Mouse (Mus musculus) neural tube, embryonic 11.5 days (tissue): ENCODE data around the gene 2900026A02Rik. TPM values are rescaled to one million over a fixed set of nuclear protein-coding genes. Genes with fewer than 3 reads are reported as not detected.

Experiments
- ATAC-seq: fragments of 200-750 bp; cut with Nextera tagmentation; 2 replicates; pipeline ENCODE4 v1.8.0; 2017; ENCODE audit warnings: moderate number of reproducible peaks, mild to moderate bottlenecking, moderate TSS enrichment, moderate library complexity; ENCODE audit not compliant: insufficient read depth, low FRiP score, low TSS enrichment
- DNase-seq: peaks from one replicate; pipeline ENCODE4 v3.0.0-alpha.2; 2015; ENCODE audit warnings: low spot score
- H3K27ac ChIP-seq: fragments of 300-500 bp; sonication (generic); 2 replicates; pipeline ENCODE4 v1.5.1; 2014; ENCODE audit warnings: low read depth, mild to moderate bottlenecking, low read length
- H3K27me3 ChIP-seq: fragments of 300-500 bp; sonication (generic); 2 replicates; pipeline ENCODE4 v1.6.1; 2014; ENCODE audit warnings: mild to moderate bottlenecking, low read length, mixed read lengths; ENCODE audit not compliant: control insufficient read depth, insufficient read depth
- H3K36me3 ChIP-seq: fragments of 300-500 bp; sonication (generic); 2 replicates; pipeline ENCODE4 v1.6.1; 2014; ENCODE audit warnings: mild to moderate bottlenecking, low read length, moderate library complexity, mixed read lengths; ENCODE audit not compliant: control insufficient read depth, insufficient read depth
- H3K4me1 ChIP-seq: fragments of 300-500 bp; sonication (generic); 2 replicates; pipeline ENCODE4 v1.6.1; 2014; ENCODE audit warnings: low read length, mixed read lengths; ENCODE audit not compliant: control insufficient read depth, insufficient read depth
- H3K4me2 ChIP-seq: fragments of 300-500 bp; sonication (generic); 2 replicates; pipeline ENCODE4 v1.6.1; 2014; ENCODE audit warnings: low read depth, mild to moderate bottlenecking, moderate library complexity
- H3K4me3 ChIP-seq: fragments of 300-500 bp; sonication (generic); 2 replicates; pipeline ENCODE4 v1.5.1; 2014; ENCODE audit warnings: low read depth, low read length
- H3K9ac ChIP-seq: fragments of 300-500 bp; sonication (generic); 2 replicates; pipeline ENCODE4 v1.6.1; 2014; ENCODE audit warnings: mild to moderate bottlenecking, low read length
- H3K9me3 ChIP-seq: fragments of 300-500 bp; sonication (generic); 2 replicates; pipeline ENCODE4 v1.6.1; 2016; ENCODE audit warnings: low read length; ENCODE audit not compliant: control insufficient read depth
- WGBS: fragments of 180-500 bp; shearing (Covaris S2); extraction: QIAGEN DNeasy Blood & Tissue Kit; methylation state at CpG from one replicate; pipeline ENCODE4 v1.1.7; 2014; 5-methylcytosine and 5-hydroxymethylcytosine counted together
- polyA plus RNA-seq: library from polyadenylated mRNA; unstranded; fragments of >200 nt; fragmentation: Nextera tagmentation; extraction: Ambion mirVana; gene quantifications from 2 replicates; pipeline ENCODE4 v1.2.1, GENCODE M21; 2014

2900026A02Rik gene
- polyA plus RNA-seq, 1 experiment from 2014 or later = 1.3 TPM

DNA sequence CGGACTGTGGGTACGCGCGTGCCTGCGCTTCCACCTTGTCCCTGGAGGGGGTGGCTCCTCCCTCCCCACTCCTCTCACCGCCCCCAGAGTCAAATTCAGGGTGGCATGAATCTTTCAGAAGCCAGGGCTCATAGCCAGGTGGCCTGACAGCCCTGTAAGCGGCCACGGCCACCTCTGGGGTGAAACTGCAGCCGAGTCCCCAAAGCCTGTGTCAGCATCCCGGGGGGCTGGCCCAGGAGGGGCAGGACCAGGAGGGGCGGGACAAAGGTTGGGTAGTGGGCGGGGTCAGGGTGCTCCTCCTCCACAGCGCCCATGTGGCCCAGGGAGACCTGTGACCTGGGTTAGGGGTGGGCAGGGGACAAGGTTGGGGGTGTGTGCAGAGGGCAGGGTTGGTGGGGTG, 57.9 kb downstream of the 2900026A02Rik start:
- peaks cover 21% of the 10 kb centered on the region for H3K4me1 ChIP-seq
- DNase-seq = no peak
- WGBS = 10% methylated on average over 12 of the region's 13 CpGs
- H3K27ac ChIP-seq = no peak overlapping the region
- H3K9me3 ChIP-seq = no peaks in the 10 kb centered on the region
- H3K27me3 ChIP-seq = no peaks in the 10 kb centered on the region
- peak overlapping the region; percentile 24 for H3K4me2 ChIP-seq
- no peaks in the 10 kb centered on the region for H3K36me3 ChIP-seq
- ATAC-seq = no peak
- no peak overlapping the region for H3K9ac ChIP-seq
- peak overlapping the region; percentile 8; the same call in 1 of the 2 replicates for H3K4me3 ChIP-seq

DNA sequence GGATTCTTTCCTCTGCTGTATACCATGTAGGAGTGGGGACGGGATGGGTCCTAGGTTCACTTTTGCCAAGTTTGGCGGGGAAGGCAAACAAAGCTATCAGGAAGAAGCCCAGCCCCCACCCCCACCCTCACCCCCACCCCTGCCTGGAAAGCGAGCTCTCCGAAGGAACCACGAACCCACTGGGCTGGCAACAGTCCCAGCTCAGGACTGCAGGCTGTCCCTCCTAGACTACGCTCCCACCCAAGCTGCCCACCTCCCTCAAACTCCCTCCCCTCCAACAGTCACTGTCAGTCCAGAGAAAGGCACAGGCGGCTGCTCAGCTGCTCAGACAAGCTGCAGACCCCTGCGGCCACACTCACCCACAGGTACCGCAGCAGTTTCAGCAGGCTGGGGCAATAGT, 58.3 kb downstream of the 2900026A02Rik start:
- Histone ChIP-seq H3K4me3 (peak overlapping the region; percentile 8; the same call in 1 of the 2 replicates), H3K9me3 (no peaks in the 10 kb centered on the region), H3K36me3 (no peaks in the 10 kb centered on the region), H3K27ac (no peak overlapping the region), H3K4me1 (peaks cover 21% of the 10 kb centered on the region), H3K9ac (no peak overlapping the region), H3K27me3 (no peaks in the 10 kb centered on the region), H3K4me2 (peak overlapping the region; percentile 24)
- DNase-seq (no peak), ATAC-seq (no peak)
- WGBS = 28% methylated on average over 9 of the region's 9 CpGs

DNA sequence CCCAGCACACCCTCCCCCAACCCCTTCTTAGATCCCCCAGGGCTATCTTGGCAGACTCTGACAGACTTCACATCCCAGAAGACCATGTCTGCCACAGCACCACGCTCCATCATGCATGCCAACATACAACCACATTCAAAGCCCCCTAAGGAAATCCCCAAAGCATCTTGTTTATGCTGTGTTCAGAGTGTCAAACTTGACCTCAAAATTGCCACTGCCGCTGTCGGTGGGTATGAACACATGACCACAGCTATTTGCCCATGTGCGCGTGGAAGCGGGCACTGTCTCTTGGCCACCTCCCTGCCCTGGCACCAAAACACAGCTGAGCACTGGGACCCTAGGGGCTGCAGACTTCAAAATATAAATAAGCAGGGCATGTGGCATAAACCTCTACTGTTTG, 59.5 kb downstream of the 2900026A02Rik start:
- DNase-seq = no peak
- no peaks in the 10 kb centered on the region for H3K27me3 ChIP-seq
- H3K9me3 ChIP-seq = no peaks in the 10 kb centered on the region
- ATAC-seq = no peak
- WGBS = 97% methylated on average over 6 of the region's 6 CpGs
- no peak overlapping the region for H3K4me2 ChIP-seq
- H3K9ac ChIP-seq = no peak overlapping the region
- H3K4me1 ChIP-seq = peaks cover 21% of the 10 kb centered on the region
- H3K36me3 ChIP-seq = no peaks in the 10 kb centered on the region
- no peak overlapping the region for H3K4me3 ChIP-seq
- no peak overlapping the region for H3K27ac ChIP-seq

DNA sequence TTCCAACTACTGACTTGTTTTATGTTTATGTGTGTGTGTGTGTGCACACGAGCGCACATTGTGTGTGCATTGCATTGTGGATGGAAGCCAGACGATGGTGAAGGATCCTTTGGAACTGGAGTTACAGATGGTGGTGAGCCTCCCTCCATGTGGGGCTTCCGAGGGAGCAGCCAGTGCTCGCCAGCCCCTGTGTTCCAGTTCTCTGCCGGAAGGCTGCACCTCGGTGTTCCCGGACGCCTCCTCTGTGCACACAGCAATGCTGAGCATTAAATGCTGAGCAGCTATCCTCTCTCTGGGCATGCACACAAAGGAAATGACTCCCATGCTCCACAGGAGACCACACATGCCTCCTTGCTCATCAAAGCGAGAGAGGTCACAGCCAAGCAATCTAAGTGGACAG, 60.7 kb downstream of the 2900026A02Rik start:
- Histone ChIP-seq H3K9ac (no peak overlapping the region), H3K27ac (no peak overlapping the region), H3K4me3 (no peak overlapping the region), H3K27me3 (no peaks in the 10 kb centered on the region), H3K4me1 (peaks cover 21% of the 10 kb centered on the region), H3K36me3 (no peaks in the 10 kb centered on the region), H3K4me2 (no peak overlapping the region), H3K9me3 (no peaks in the 10 kb centered on the region)
- WGBS = 70% methylated on average over 10 of the region's 10 CpGs
- DNase-seq (no peak), ATAC-seq (no peak)

DNA sequence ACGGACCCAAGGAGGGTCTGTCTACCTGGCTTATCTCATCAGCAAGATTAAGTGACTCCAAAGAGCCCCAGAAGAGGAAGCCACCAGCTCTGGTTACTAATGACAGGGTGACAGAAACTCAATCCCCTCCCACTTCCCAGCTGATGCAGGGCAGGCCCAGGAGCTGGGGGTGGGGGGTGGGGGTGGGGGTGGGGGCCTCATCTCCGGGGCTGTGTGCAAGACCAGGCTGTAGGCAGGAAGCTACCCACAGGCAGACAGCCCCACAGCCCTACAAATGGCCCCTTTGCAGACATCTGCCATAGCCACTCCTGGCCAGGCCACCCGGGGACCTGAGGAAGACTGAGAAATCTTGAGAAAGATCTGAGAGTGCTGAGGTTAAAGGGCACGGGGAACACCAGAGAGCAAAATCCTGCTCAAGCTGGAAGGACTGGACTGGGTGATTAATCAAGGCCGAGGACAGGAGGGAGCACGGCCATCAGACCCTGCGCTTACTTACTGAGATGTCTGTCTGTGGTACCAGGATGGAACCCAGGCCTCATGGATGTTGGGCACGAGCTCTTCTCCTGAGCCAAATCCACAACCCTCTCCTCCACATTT, 62.2 kb downstream of the 2900026A02Rik start:
- Histone ChIP-seq H3K27ac (no peak overlapping the region), H3K36me3 (no peaks in the 10 kb centered on the region), H3K9ac (no peak overlapping the region), H3K4me3 (no peak overlapping the region), H3K4me1 (peaks cover 17% of the 10 kb centered on the region), H3K9me3 (no peaks in the 10 kb centered on the region), H3K27me3 (no peaks in the 10 kb centered on the region), H3K4me2 (no peak overlapping the region)
- 40% methylated on average over 8 of the region's 8 CpGs for WGBS
- no peak for DNase-seq
- no peak for ATAC-seq

DNA sequence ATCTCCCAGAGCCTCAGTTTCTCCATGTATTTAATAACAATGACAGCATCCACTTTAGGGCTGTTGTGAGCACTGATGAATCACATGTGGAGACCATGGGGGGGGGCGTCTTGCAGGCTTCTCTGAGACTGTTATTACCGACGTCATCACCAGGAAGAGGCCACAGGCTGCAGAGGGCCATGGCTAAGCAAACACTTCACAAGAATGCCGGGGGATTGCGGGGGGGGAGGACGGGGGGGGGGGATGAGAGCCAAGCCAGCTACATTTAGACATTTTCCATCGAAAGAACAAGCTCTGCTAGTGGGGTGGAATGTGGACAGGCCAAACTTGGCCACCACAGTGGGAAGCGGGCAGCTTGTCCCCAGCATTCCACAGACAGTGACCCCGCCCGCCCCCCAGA, 63.4 kb downstream of the 2900026A02Rik start:
- no peak overlapping the region for H3K4me2 ChIP-seq
- no peak overlapping the region for H3K4me3 ChIP-seq
- DNase-seq (no peak), ATAC-seq (no peak)
- H3K36me3 ChIP-seq = no peaks in the 10 kb centered on the region
- no peaks in the 10 kb centered on the region for H3K9me3 ChIP-seq
- no peak overlapping the region for H3K9ac ChIP-seq
- no peak overlapping the region for H3K27ac ChIP-seq
- WGBS = 70% methylated on average over 10 of the region's 10 CpGs
- H3K4me1 ChIP-seq = peaks cover 18% of the 10 kb centered on the region
- no peaks in the 10 kb centered on the region for H3K27me3 ChIP-seq

DNA sequence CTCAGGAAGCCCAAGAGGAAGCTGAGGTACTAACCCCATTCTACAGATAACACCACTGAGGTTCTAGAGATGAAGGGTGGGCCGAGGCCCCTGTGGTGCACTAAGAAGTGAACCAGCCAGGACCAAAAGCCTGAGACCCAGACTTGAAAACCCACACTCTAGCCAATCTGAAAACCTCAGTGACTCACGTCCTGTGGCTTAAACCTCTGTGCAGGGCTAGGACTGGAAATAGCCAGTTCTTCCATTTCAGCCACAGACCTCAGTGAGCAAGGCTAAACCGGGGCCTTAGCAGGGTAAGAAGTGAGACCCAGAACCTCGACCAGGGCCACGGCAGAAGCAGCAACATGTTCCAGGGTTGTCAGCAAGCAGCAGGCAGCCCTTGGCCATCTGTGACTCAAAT, 64.0 kb downstream of the 2900026A02Rik start:
- Histone ChIP-seq H3K9ac (no peak overlapping the region), H3K27ac (no peak overlapping the region), H3K4me1 (peaks cover 18% of the 10 kb centered on the region), H3K9me3 (no peaks in the 10 kb centered on the region), H3K36me3 (no peaks in the 10 kb centered on the region), H3K4me2 (no peak overlapping the region), H3K27me3 (no peaks in the 10 kb centered on the region), H3K4me3 (no peak overlapping the region)
- DNase-seq (no peak), ATAC-seq (no peak)
- 81% methylated on average over 5 of the region's 5 CpGs for WGBS

DNA sequence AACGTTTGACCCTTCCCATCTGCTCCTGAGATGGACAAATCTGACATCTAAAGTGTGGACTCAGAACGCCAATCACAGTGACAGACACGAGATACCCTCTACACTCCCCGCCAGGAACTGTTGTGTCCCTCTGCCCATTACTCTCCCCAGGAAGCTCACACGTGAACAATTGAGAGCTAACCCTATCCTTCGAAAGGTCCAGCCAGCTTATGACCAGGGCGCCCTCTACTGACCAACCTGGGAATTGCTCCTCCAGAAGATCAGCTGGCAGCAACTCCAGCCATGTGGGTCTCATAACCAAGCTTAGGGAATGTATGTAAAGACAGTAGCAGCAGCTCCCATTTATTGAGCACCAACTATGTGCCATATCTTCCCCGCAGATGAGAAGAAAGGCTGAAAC, 65.9 kb downstream of the 2900026A02Rik start:
- H3K4me1 ChIP-seq = peaks cover 17% of the 10 kb centered on the region
- WGBS = 6% methylated on average over 8 of the region's 8 CpGs

DNA sequence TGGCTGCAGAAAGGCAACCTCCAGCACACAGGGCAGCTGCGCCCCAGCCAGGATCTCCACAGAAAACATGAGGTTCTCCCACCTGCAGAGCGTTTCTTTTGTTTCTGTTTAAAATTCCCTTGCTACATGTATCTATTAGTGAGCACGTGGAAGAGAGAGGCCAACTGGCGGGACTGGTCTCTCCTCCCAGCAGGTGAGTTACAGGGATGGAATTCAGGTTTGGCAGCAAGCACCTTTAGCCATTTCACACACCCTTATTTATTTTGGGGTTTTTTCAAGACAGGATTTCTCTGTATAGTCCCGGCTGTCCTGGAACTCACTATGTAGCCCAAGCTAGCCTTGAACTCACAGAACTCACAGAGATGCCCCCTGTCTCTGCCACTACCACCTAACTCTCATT, 66.6 kb downstream of the 2900026A02Rik start:
- Histone ChIP-seq H3K9me3 (no peaks in the 10 kb centered on the region), H3K4me2 (no peak overlapping the region), H3K27me3 (no peaks in the 10 kb centered on the region), H3K27ac (no peak overlapping the region), H3K4me1 (peaks cover 17% of the 10 kb centered on the region; the same call in 1 of the 2 replicates), H3K36me3 (no peaks in the 10 kb centered on the region), H3K9ac (no peak overlapping the region), H3K4me3 (no peak overlapping the region)
- no peak for DNase-seq
- WGBS = 77% methylated on average over 5 of the region's 5 CpGs
- ATAC-seq = no peak

More for the DNA sequence above, 65.9 kb downstream of the 2900026A02Rik start:
- no peak overlapping the region for H3K27ac ChIP-seq
- peak; percentile 84 for DNase-seq
- H3K9me3 ChIP-seq = no peaks in the 10 kb centered on the region
- H3K4me2 ChIP-seq = no peak overlapping the region
- no peaks in the 10 kb centered on the region for H3K27me3 ChIP-seq
- no peaks in the 10 kb centered on the region for H3K36me3 ChIP-seq
- no peak overlapping the region for H3K9ac ChIP-seq
- no peak overlapping the region for H3K4me3 ChIP-seq
- no peak for ATAC-seq
